Mouse (Mus musculus): Measurements from ENCODE around the gene Ssr1.

Ssr1 gene

GRCm38 (mm10) chr13:37980346-37980745 is 13.7 kb downstream of the Ssr1 start:
- DNase-seq (ENCODE audit: low read depth), result no peak

GRCm38 (mm10) chr13:37979506-37979905 is 14.5 kb downstream of the Ssr1 start:
- no peak for DNase-seq (ENCODE audit: low read depth)

GRCm38 (mm10) chr13:37974731-37975130 is 19.3 kb downstream of the Ssr1 start:
- no peak for DNase-seq (ENCODE audit: low read depth)

- no peak for DNase-seq (ENCODE audit: low read depth)
These were observed 20.0 kb downstream of the Ssr1 start for GRCm38 (mm10) chr13:37974036-37974435.

- DNase-seq (ENCODE audit: low read depth), result no peak
These were observed 23.0 kb downstream of the Ssr1 start for GRCm38 (mm10) chr13:37970887-37971530.

- no peak for DNase-seq (ENCODE audit: low read depth)
These were observed 24.0 kb downstream of the Ssr1 start for GRCm38 (mm10) chr13:37969988-37970387.

- peak; percentile 86 for DNase-seq (ENCODE audit: low read depth)
These were observed 24.7 kb downstream of the Ssr1 start for GRCm38 (mm10) chr13:37969337-37969736.

GRCm38 (mm10) chr13:37967565-37967964 is 26.5 kb downstream of the Ssr1 start:
- no peak for DNase-seq (ENCODE audit: low read depth)

GRCm38 (mm10) chr13:37967052-37967437 is 27.0 kb downstream of the Ssr1 start:
- DNase-seq (ENCODE audit: low read depth), result peak; percentile 70

GRCm38 (mm10) chr13:37966256-37967051 is 27.6 kb downstream of the Ssr1 start:
- DNase-seq (ENCODE audit: low read depth), result peak; percentile 59

- no peak for DNase-seq (ENCODE audit: low read depth)
These were observed 28.7 kb downstream of the Ssr1 start for GRCm38 (mm10) chr13:37965126-37965914.

- DNase-seq (ENCODE audit: low read depth), result no peak
These were observed 29.6 kb downstream of the Ssr1 start for GRCm38 (mm10) chr13:37964128-37965087.

GRCm38 (mm10) chr13:37963354-37964007 is 30.5 kb downstream of the Ssr1 start:
- peak; percentile 94 for DNase-seq (ENCODE audit: low read depth)

GRCm38 (mm10) chr13:37962541-37962940 is 31.5 kb downstream of the Ssr1 start:
- no peak for DNase-seq (ENCODE audit: low read depth)

- no peak for DNase-seq (ENCODE audit: low read depth)
These were observed 34.1 kb downstream of the Ssr1 start for GRCm38 (mm10) chr13:37959936-37960335.

GRCm38 (mm10) chr13:37959239-37959907 is 34.6 kb downstream of the Ssr1 start:
- DNase-seq (ENCODE audit: low read depth), result no peak

- no peak for DNase-seq (ENCODE audit: low read depth)
These were observed 35.3 kb downstream of the Ssr1 start for GRCm38 (mm10) chr13:37958498-37959238.

- no peak for DNase-seq (ENCODE audit: low read depth)
These were observed 39.7 kb downstream of the Ssr1 start for GRCm38 (mm10) chr13:37954318-37954717.

GRCm38 (mm10) chr13:37952981-37953380 is 41.0 kb downstream of the Ssr1 start:
- no peak for DNase-seq (ENCODE audit: low read depth)

GRCm38 (mm10) chr13:37946734-37947133 is 47.3 kb downstream of the Ssr1 start:
- DNase-seq (ENCODE audit: low read depth), result peak; percentile 80
